ENCODE assay signal across 16 mouse cellular contexts in genomic region chr2:43690402-43690801, GRCm38 (mm10).
"Had no signal": no experiment of that assay in that cellular context is flagged by ENCODE, and none has a peak within 500 bp of the region (broad histone marks: within the 10 kb centered on the region; RNA-seq: fewer than 3 reads in every experiment).

No protein-coding gene starts in this region.

- H3K27ac ChIP-seq: lung, embryonic 15.5 days; macrophage; midbrain, embryonic 13.5 days; midbrain, embryonic 15.5 days; neural tube, embryonic 12.5 days had no signal

- ATAC-seq: lung, postnatal 0 days; midbrain, embryonic 13.5 days; midbrain, embryonic 15.5 days had no signal

- H3K4me3 ChIP-seq: lung, embryonic 15.5 days; megakaryocyte, embryonic 14.5 days; midbrain, embryonic 13.5 days; midbrain, embryonic 15.5 days; neural tube, embryonic 12.5 days had no signal

- DNase-seq: lung, adult 2 months; lung, postnatal 14 days; lung, postnatal 36 days; right cerebral cortex, postnatal 25 days; right cerebral cortex, postnatal 4 days; spleen, adult 18-20 months; thymus, adult 2 months; thymus, postnatal 25 days; thymus, postnatal 4 days had no signal
